ENCODE assay signal across 21 mouse cellular contexts in genomic region chr10:19548016-19548415, GRCm38 (mm10). TPM values are rescaled to one million over a fixed set of nuclear protein-coding genes. Genes with fewer than 3 reads are reported as not detected.
DNase-seq lines count a peak whose midpoint lies in the region; ATAC-seq and TF ChIP-seq lines count a peak whose summit lies in the region.
"Had no signal": no experiment of that assay in that cellular context is flagged by ENCODE, and none has a peak within 500 bp of the region (broad histone marks: within the 10 kb centered on the region; RNA-seq: fewer than 3 reads in every experiment).

No protein-coding gene starts in this region.

- H3K36me3 ChIP-seq in liver, adult 2 months (ENCODE audit: control insufficient read depth, insufficient read depth, low read length): no peaks in the 10 kb centered on the region
- no peaks in the 10 kb centered on the region for H3K36me3 ChIP-seq in liver, embryonic 11.5 days (ENCODE audit: control insufficient read depth, insufficient read depth, low read length)
- H3K36me3 ChIP-seq: embryonic facial prominence, embryonic 10.5 days; heart, embryonic 10.5 days; hindbrain, embryonic 13.5 days had no signal

- ATAC-seq in liver, embryonic 11.5 days (replicated peaks; ENCODE audit: low FRiP score): no peak
- peak; percentile 82 for ATAC-seq in megakaryocyte, adult 5-6 weeks (ENCODE audit: poor library complexity, severe bottlenecking)
- ATAC-seq: forebrain, embryonic 13.5 days; forebrain, postnatal 0 days; hindbrain, postnatal 0 days had no signal

- TF ChIP-seq CTCF in liver, adult 2 months (IDR thresholded peaks at IDR 0.05; ENCODE audit: low read depth, low read length): no peak

- DNase-seq in liver, adult 2 months (ENCODE audit: extremely low read depth, low read depth, low spot score): peak; percentile 34
- no peak for DNase-seq in liver, embryonic 11.5 days (ENCODE audit: low spot score)
- DNase-seq in adipocyte (ENCODE audit: low spot score): peak; percentile 35
- DNase-seq in brain, adult 2 months (ENCODE audit: low read depth, low spot score): peak; percentile 15
- DNase-seq in heart, postnatal 36 days: no peak
- DNase-seq in left cerebral cortex, postnatal 14 days (ENCODE audit: low spot score in 2 of 2): no peak
- DNase-seq: adrenal gland, adult 8-10 months; adrenal gland, postnatal 36 days; cerebellum, adult 18-20 months; cerebellum, adult 9-11 months; cerebellum, postnatal 36 days; forebrain, postnatal 0 days; gastrocnemius, postnatal 36 days; heart, adult 18-20 months; heart, postnatal 10 days had no signal

- no peak for TF ChIP-seq POLR2A in liver, adult 2 months (IDR thresholded peaks at IDR 0.05; ENCODE audit: extremely low read depth, insufficient read depth, low read length)

- no peaks in the 10 kb centered on the region for H3K27me3 ChIP-seq in liver, adult 2 months (ENCODE audit: control insufficient read depth, insufficient read depth, low read length)
- no peaks in the 10 kb centered on the region for H3K27me3 ChIP-seq in liver, embryonic 11.5 days (replicated peaks; ENCODE audit: control insufficient read depth, insufficient read depth, low read length)
- H3K27me3 ChIP-seq: forebrain, embryonic 13.5 days; hindbrain, embryonic 13.5 days had no signal

- no peak overlapping the region for H3K4me3 ChIP-seq in liver, adult 2 months (ENCODE audit: insufficient read depth, low read depth, low read length)
- no peak overlapping the region for H3K4me3 ChIP-seq in liver, embryonic 11.5 days (ENCODE audit: low read depth, low read length)
- H3K4me3 ChIP-seq: embryonic facial prominence, embryonic 10.5 days; forebrain, embryonic 13.5 days; heart, embryonic 10.5 days; hindbrain, embryonic 13.5 days had no signal

- no peak overlapping the region for H3K9ac ChIP-seq in liver, adult 2 months (ENCODE audit: low read depth, low read length)
- no peak overlapping the region for H3K9ac ChIP-seq in liver, embryonic 11.5 days (ENCODE audit: low read depth, low read length)
- H3K9ac ChIP-seq: forebrain, embryonic 13.5 days; forebrain, postnatal 0 days; hindbrain, embryonic 13.5 days had no signal

- peaks cover 9% of the 10 kb centered on the region for H3K4me1 ChIP-seq in liver, adult 2 months (ENCODE audit: control insufficient read depth, insufficient read depth, low read length)
- no peaks in the 10 kb centered on the region for H3K4me1 ChIP-seq in liver, embryonic 11.5 days (replicated peaks; ENCODE audit: control insufficient read depth, insufficient read depth, low read length)
- H3K4me1 ChIP-seq: embryonic facial prominence, embryonic 10.5 days; forebrain, embryonic 13.5 days; heart, embryonic 10.5 days; hindbrain, embryonic 13.5 days had no signal

- H3K79me2 ChIP-seq in liver, adult 2 months (ENCODE audit: control insufficient read depth, insufficient read depth, low read length): no peaks in the 10 kb centered on the region

- no peaks in the 10 kb centered on the region for H3K9me3 ChIP-seq in liver, embryonic 11.5 days (ENCODE audit: control insufficient read depth, low read length)
- H3K9me3 ChIP-seq: embryonic facial prominence, embryonic 10.5 days; forebrain, embryonic 13.5 days; heart, embryonic 10.5 days; hindbrain, embryonic 13.5 days had no signal

- intact Hi-C loops in heart, postnatal 36 days (cut with DNase I): no loop called here
- intact Hi-C loops in left cerebral cortex, postnatal 14 days (cut with DNase I): no loop called here

- H3K4me2 ChIP-seq in liver, embryonic 11.5 days: no peak overlapping the region
- H3K4me2 ChIP-seq: forebrain, embryonic 13.5 days; hindbrain, embryonic 13.5 days had no signal

- 79% methylated on average over 1 of the region's 1 CpGs for WGBS in liver, adult 2 months
- 67% methylated on average over 1 of the region's 1 CpGs for WGBS in liver, embryonic 11.5 days

- H3K27ac ChIP-seq in liver, adult 2 months (replicated peaks; ENCODE audit: insufficient read depth, low read depth, low read length): 0 out of 2 replicates have a peak overlapping the region, but pooled peaks have one; percentile 19
- no peak overlapping the region for H3K27ac ChIP-seq in liver, embryonic 11.5 days (ENCODE audit: low read depth, low read length)
- H3K27ac ChIP-seq: embryonic facial prominence, embryonic 10.5 days; forebrain, embryonic 13.5 days; heart, embryonic 10.5 days; hindbrain, embryonic 13.5 days; hindbrain, postnatal 0 days had no signal

RNA-seq across cellular contexts. Expression of gene Ifngr1, which starts 43.7 kb away (rescaled TPM):
- total RNA-seq in liver, adult 2 months (2014; rRNA removed): 16.8 and 18.6 TPM in 2 replicates
- 7.1 and 9.0 TPM in 2 replicates for polyA plus RNA-seq in liver, adult 2 months (2012; rRNA removed)
- 53.7 and 61.1 TPM in 2 replicates for polyA plus RNA-seq in liver, embryonic 11.5 days (2014; fragmentation: Nextera tagmentation; extraction: Ambion mirVana)
- total RNA-seq in megakaryocyte, adult 5-6 weeks (2015): 314 and 331 TPM in 2 replicates
- total RNA-seq in megakaryocyte, adult 5-6 weeks (2017): 241 and 246 TPM in 2 replicates
- 10 to 100 TPM; 49.5 to 58.9 TPM for total RNA-seq in heart, postnatal 36 days (2021)
- 10 to 100 TPM; 18.9 to 20.2 TPM for total RNA-seq in left cerebral cortex, postnatal 14 days (2021)

Comparison
In these comparisons a context has a peak if more than half of its experiments do, and no peak if none do; other contexts are left out.
1. DNase-seq: peak in liver, adult 2 months (single experiment), adipocyte (single experiment) and brain, adult 2 months (single experiment); none in liver, embryonic 11.5 days (single experiment), heart, postnatal 36 days (0 of 2) and left cerebral cortex, postnatal 14 days (0 of 2).
2. RNA of gene Ifngr1, which starts 43.7 kb away (total RNA-seq): 241 to 331 TPM in megakaryocyte, adult 5-6 weeks; 49.5 to 58.9 TPM in heart, postnatal 36 days, 18.9 to 20.2 TPM in left cerebral cortex, postnatal 14 days and 16.8 to 18.6 TPM in liver, adult 2 months; every median in the first group is over 4 times any median in the second.